Mouse (Mus musculus): Measurements from ENCODE around the gene Dock7.
"Not testable (repeated sequence)": the region's sequence is repeated elsewhere in the genome, so short reads cannot be mapped to it uniquely, and the experiment has no call there.

Dock7 gene

DNA sequence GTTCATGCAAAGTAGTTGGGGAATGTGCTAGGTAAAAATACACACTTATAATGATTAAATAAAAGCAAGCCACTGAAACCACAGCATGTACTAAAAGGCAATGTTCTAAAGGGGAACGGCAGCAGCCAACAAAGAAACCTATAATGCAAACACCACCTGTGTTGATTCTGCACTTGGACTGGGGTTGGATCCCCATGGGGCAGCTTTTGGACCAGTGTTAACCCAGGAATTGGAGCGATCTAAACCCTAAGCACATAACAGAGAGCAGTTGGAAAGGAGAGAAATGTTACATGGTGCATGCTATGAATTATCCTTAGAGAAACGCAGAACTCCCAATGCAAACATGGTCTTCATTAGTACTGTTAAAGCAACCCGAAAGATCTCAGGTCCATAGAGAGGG is 127.2 kb downstream of the Dock7 start:
- DNase-seq = no peak

GRCm38 (mm10) chr4:98984701-98985100 is 136.0 kb downstream of the Dock7 start:
- DNase-seq = no peak

DNA sequence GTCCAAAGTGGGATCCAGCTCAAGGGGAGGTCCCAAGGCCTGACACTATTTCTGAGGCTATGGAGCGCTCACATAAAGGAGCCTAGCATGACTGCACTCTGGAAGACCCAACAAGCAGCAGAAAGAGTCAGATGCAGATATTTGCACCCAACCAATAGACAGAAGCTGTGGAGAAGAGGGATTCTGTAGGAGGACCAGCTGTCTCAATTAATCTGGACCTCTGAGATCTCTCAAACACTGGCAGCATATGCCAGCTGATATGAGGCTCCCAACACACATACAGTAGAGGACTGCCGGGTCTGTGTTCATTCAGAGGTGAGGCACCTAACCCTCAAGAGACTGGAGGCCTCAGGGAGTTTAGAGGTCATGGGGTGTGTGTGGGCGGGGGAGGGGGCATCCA is 140.7 kb downstream of the Dock7 start:
- DNase-seq = not testable (repeated sequence)

- DNase-seq = no peak
Observed at GRCm38 (mm10) chr4:98978693-98979092, 142.0 kb downstream of the Dock7 start.

DNA sequence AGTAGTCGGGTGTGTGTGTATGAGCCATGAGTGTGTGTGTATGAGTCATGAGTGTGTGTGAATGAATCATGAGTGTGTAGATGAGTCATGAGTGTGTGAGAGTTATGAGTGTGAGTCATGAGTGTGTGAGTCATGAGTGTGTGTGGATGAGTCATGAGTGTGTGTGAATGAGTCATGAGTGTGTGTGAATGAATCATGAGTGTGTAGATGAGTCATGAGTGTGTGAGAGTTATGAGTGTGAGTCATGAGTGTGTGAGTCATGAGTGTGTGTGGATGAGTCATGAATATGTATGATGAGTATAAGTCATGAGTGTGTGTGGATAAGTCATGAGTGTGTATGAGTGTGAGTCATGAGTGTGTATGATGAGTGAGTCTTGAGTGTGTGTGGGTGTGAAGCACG is 142.4 kb downstream of the Dock7 start:
- not testable (repeated sequence) for DNase-seq

DNA sequence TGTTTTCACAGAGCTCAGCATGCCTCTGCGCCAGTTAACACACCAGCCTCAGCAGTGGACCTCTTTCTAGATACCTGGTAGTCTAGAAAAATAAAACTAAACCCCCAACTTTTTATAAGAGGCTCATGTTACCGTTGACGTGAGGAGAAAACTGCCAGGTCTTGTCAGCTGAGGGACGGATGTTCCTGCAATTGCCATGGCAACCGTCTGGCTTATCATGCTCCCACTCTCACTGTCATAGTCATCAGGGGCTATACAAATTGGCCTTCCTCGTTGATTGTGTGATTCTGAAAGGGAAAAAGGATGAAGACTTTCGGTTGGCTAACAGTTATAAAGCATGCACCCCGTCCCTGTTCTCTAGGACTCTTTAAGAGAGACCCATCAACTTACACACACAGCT is 145.0 kb downstream of the Dock7 start:
- DNase-seq = no peak

DNA sequence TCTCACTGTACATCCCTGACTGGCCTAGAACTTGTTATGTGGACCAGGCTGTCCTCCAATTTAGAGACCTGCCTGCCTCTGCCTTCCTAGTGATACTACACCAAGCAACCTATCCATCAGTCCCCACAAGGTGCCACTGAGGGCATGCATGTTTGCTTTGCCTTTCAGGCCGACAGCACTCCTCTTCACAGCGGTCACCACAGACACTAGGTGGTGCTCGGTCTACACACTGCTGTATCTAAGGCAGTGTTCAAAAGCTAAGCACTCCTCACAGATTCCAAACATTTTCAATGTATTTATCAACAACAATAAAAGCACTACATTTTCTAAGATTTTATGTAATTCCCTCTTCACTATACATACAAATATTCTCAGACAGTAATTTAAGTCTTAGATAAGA is 150.8 kb downstream of the Dock7 start:
- no peak for DNase-seq

DNA sequence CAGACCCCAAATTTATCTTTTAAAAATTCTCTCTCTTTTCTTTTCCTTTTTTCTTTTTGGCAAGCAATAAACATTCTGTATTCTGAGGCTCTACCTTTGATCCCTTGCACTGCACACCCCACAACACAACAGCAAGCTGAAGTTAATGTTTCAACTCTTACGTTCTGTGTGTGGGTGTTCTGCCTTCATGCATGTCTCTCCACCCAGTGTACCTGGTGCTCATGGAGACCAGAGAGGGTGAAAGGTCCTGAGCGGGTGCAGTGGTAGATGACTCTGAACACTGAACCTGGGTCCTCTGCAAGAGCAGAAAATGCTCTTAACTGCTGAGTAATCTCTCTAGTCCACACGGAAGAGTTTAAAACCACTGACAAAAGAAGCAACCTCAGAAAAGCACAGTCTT is 160.5 kb downstream of the Dock7 start:
- DNase-seq = no peak

DNA sequence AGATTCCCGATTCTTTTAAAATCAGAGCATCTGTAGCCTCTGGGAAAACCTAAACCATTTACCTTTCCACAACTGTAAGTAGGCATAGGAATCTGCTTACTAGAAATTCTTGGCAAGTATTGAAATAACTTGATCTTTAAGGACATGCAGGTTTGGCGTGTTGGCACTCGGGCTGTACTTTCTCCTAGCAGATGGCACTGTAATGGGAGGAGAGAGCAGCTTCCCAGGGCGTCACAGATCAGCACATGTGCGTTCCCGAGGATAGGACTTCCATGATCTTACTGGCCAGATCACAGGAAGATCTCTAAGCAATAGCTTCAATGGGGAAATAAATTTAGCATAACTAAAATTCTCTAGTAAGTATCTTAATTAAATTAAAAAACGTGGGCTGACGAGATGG is 164.7 kb downstream of the Dock7 start:
- peak; percentile 24 for DNase-seq

DNA sequence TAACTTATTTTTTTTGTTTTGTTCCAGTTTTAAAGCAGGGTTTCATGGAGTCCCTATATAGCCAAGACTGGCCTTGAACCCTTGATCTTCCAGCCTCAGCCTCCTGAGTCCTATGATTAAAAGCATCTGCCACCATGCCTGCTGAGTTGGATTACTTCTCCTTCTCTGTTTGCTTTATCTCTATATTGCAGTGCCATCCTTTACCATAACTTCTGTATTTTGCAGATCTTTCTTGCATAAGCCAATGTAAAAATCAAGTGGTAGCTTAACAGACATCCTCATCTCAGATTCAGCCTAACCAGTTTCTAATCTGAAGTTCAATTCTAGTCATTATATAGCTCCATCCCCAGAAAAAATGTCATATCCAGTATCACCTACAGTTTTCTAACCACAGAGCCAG is 170.2 kb downstream of the Dock7 start:
- no peak for DNase-seq

DNA sequence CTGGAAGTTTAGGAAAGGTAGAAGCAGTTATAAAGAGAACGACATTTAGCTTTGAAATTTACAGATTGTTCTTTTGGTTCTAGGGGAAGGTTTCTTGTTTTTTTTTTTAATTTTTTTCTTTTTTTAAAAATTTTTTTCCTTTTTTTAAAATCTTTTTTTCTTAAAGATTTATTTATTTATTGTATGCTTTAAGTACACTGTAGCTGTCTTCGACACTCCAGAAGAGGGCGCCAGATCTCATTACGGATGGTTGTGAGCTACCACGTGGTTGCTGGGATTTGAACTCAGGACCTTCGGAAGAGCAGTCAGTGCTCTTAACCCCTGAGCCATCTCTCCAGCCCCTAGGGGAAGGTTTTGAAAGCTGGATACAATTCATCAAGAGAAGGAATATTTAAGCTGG is 182.5 kb downstream of the Dock7 start:
- not testable (repeated sequence) for DNase-seq

GRCm38 (mm10) chr4:98936036-98936435 is 184.7 kb downstream of the Dock7 start:
- no peak for DNase-seq

DNA sequence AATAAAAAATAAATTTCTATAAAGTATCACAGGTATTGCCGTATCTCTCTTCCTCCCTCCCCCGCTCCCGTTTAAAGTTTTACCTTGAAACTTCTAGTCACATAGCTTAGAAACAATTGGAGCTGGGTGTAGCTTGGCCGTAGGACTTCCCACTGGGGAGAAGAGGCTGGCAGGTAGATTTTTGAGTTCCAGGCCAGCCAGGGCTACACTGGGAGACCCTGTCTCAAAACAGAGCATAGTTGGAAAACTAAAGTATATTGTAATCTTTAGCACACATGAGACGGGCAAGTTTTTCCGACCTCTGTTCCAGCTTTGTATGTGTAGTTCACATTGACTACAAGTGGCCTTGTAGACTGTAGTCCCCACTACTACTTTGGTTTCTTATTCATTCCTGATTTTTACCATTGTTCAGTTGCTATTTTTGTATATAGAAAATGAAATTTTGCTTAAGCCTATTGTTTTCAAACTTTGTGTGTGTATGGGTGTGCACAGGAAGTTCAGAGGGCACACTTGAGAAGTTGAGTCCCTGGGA is 195.4 kb downstream of the Dock7 start:
- no peak for DNase-seq

DNA sequence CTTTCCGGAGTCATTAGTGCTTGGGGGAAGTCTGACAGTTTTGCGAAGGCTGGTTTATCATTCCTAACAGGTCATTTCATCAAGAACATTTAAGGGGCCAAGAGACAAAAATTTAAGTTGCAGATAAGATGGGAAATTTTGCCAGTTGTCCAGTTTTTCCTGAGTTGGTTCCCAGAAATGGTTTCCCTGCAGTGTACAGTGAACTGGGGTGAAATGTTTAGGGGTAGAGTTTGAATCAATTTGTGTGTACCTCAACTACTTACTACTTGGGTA is 195.9 kb downstream of the Dock7 start:
- DNase-seq = no peak

GRCm38 (mm10) chr4:98924071-98924905 is 196.4 kb downstream of the Dock7 start:
- DNase-seq = no peak

DNA sequence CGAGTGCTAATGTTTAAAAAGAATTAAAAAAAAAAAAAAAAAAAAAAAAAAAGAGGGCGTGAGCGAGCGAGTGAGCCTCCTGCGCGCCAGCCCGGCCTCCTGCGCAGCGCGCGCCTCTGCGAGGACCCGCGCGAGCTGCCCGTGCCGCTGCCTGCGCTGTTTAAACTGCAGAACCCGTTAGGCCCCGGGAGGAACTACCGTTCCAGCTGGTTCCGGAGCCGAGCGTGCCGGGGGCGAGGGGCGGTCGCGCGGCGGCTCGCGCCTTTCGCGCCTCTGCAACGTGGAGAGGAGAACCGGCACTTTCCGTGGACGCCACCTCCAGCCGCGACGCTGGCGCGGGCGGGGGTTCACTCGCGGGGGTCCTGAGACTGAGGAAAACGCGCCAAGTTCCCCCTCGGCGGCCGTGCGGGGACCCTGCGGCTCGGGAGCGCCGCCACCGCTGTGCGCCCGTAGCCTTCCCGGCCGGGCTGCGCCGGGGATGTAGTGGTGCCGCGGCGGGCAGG is 197.1 kb downstream of the Dock7 start, which contains the start of gene Usp1:
TSS of gene Usp1 (plus strand) at position 243 of the 503 bp plus-strand sequence.
- DNase-seq = peak; percentile 83

- DNase-seq = peak; percentile 99
Observed at GRCm38 (mm10) chr4:98922643-98923567, 197.8 kb downstream of the Dock7 start.

GRCm38 (mm10) chr4:98922061-98922642 is 198.6 kb downstream of the Dock7 start:
- peak; percentile 62 for DNase-seq

GRCm38 (mm10) chr4:98920896-98921295 is 199.8 kb downstream of the Dock7 start:
- DNase-seq = no peak

DNA sequence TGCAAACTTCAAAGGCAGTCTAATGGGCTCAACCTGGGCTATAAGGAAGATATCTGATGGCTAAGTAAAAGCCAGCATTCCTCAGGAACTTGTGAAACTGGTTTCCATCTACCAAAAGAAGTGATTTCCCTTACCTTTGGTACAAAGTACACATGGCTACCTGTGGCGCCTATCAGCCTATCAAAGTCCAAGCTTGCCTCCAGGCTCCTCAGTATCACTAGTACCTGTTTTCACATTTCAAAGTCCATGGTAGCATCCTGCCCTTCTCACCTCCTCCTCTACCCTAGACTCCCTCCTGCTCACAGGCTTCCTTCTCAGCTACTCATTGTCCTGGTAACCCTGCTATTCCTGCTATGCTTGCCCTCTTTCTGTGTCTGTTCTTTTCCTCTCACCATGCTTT is 202.5 kb downstream of the Dock7 start:
- DNase-seq = no peak

DNA sequence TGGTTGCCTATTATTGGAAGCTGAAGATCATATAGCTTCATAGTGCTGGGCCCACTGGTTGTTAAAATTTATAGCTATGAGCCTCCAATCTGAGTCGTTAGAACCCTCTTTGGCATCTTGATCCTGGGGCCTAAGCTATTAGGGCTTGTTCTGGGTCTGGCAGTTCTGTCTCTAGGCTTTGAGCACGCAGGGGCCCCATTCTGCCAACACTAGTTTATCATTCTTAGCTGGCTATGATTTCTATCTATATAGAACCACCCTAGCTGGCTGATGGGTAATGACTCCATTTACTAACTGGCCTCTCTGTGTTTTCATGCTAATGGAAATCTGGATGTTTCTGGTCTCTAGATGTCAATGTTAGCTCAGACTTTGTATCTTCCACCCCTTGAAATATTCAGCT is 203.0 kb downstream of the Dock7 start:
- no peak for DNase-seq

- DNase-seq = no peak
Observed at GRCm38 (mm10) chr4:98910246-98910645, 210.5 kb downstream of the Dock7 start.

GRCm38 (mm10) chr4:98887148-98887547 is 233.6 kb downstream of the Dock7 start:
- peak; percentile 64 for DNase-seq
